Mouse (Mus musculus) adrenal gland, adult 2 months (tissue): ENCODE measurements around the gene Ndc80. TPM values are rescaled to one million over a fixed set of nuclear protein-coding genes. Genes with fewer than 3 reads are reported as not detected.
"Not testable (repeated sequence)": the region's sequence is repeated elsewhere in the genome, so short reads cannot be mapped to it uniquely, and the experiment has no call there.

ENCODE experiments used
- DNase-seq: peaks from one replicate; pipeline ENCODE4 v3.0.0; 2021
- long read RNA-seq: library from polyadenylated mRNA; stranded (forward); transcript quantifications from one replicate; pipeline ENCODE4 v2.0.0, GENCODE M21; 2021
- polyA plus RNA-seq: library from polyadenylated mRNA; depleted of rRNA; stranded (reverse); fragments of >200 nt; gene quantifications from 2 replicates; pipeline ENCODE4 v1.2.3, GENCODE M21; 2012; rRNA removed
- total RNA-seq, 2 experiments: library from RNA; stranded (reverse); gene quantifications; 2 replicates each; pipeline ENCODE4 v1.2.3; 2021

The Ndc80 gene
- total RNA-seq (1 to 10 TPM; 1.1 to 1.6 TPM), polyA plus RNA-seq (not detected in 2 replicates)
- long read RNA-seq, result 0 reads

- DNase-seq, result peak; percentile 96
These were observed at the start of gene Ndc80 for GRCm38 (mm10) chr17:71526711-71527564. Gene Ndc80 (minus strand): TSS chr17:71526857.

- peak; percentile 13 for DNase-seq
These were observed 35.0 kb upstream of the Ndc80 start for GRCm38 (mm10) chr17:71561631-71562030.

- DNase-seq, result peak; percentile 13
These were observed 26.2 kb upstream of the Ndc80 start for GRCm38 (mm10) chr17:71552901-71553300.

GRCm38 (mm10) chr17:71551757-71552451 is 25.2 kb upstream of the Ndc80 start, which contains the start of gene Spdya:
Gene Spdya (plus strand): TSS chr17:71552061.
- DNase-seq, result peak; percentile 93

- no peak for DNase-seq
These were observed 24.7 kb upstream of the Ndc80 start for GRCm38 (mm10) chr17:71551350-71551749.

DNA sequence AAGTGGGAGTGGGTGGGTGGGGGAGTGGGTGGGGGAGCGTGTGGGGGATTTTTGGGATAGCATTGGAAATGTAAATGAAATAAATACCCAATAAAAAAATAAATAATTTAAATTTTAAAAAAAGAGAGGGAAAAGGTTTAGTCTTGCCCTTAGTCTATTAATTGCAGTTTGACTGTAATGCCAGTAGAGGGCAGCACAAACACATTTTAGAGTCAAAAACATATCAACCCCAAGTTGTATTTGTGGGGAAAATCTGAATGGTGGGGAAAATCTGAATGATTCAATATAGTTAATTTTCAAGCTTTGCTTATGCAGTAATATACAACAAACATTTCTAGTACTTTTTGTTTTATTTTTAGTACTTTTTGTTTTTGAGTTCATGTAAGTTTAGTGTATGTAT is 21.9 kb upstream of the Ndc80 start:
- no peak for DNase-seq

DNA sequence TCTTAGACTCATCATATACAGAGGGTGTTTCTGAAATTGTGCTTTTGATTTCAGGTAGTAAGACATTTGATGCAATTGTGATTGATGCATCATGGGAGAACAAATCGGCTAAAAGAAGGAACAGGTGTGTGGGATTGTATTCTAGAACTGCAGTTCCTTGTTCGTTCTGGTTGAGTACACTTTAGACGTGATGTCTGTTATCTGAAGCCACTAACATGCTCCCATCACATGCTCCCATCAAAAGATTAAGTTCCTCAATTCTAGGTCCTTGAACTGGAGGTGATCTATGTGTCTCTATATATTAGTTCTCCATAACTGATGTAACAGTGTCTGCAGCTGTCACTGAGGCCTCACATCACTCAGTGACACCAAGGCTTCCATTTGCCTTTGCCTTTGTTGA is 10.5 kb upstream of the Ndc80 start:
- no peak for DNase-seq

- DNase-seq, result not testable (repeated sequence)
These were observed 8.9 kb upstream of the Ndc80 start for GRCm38 (mm10) chr17:71535595-71535994.

DNA sequence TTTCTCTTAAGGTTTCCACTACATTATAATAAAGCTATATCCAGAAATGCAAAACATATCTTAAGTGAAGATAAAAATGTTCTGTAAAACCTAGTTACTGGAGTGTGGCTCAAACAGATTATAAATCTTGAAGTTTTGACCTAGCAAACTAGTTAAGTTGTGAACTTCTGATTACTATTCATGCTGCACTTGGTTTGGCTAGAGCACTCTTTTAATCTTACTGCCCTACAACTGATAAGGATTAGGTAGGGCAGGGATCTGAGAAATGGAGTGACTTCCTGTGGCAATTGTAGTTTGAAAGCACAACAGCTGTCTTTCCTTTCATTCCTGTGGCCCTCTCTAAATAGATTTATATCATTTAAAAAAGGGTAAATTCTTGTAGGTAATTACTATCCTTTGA is 1.4 kb upstream of the Ndc80 start:
- no peak for DNase-seq

DNA sequence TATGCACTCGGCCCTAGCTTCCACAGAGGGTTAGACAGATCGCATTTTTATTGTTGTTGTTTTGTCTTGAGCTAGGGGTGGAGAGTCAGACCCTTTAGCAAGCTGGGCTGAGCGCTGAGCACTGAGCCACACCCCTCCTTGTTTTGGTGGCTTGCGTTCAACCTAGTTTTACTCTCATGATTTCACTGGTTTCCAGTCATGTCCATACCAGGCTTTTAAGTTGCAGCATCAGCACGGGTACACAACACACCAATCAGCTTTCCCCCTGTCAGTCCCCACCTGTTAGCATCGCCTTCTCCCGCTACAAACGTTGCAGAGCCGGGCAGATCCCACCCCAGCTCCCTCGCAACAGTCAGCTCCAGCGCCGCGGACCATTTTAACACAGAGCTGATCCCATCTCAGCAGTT is 352 bp downstream of the Ndc80 start:
- DNase-seq, result no peak

GRCm38 (mm10) chr17:71510297-71510696 is 16.4 kb downstream of the Ndc80 start:
- no peak for DNase-seq

DNA sequence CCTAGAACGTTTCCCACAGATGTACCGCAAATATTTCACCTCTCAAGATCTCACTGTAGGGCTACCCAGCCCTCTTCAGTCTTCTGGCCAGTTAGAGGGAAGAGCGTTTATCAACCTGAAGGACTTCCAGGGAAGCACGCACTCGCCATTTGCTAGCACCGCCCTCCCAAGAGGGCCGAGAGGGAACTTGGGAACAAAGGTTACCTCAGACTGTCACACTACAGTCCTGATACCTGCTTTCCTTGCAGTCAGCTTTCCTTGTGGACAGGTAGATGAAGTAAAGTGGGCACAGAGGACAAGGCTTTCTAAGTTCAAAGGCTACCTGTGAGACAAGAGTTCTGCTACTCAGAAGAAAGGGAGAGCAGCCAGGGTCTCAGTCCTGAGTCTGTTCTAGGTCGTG is 19.8 kb downstream of the Ndc80 start:
- no peak for DNase-seq

- DNase-seq, result no peak
These were observed 30.9 kb downstream of the Ndc80 start for GRCm38 (mm10) chr17:71495784-71496183.

GRCm38 (mm10) chr17:71491332-71491686 is 35.3 kb downstream of the Ndc80 start:
- DNase-seq, result no peak

DNA sequence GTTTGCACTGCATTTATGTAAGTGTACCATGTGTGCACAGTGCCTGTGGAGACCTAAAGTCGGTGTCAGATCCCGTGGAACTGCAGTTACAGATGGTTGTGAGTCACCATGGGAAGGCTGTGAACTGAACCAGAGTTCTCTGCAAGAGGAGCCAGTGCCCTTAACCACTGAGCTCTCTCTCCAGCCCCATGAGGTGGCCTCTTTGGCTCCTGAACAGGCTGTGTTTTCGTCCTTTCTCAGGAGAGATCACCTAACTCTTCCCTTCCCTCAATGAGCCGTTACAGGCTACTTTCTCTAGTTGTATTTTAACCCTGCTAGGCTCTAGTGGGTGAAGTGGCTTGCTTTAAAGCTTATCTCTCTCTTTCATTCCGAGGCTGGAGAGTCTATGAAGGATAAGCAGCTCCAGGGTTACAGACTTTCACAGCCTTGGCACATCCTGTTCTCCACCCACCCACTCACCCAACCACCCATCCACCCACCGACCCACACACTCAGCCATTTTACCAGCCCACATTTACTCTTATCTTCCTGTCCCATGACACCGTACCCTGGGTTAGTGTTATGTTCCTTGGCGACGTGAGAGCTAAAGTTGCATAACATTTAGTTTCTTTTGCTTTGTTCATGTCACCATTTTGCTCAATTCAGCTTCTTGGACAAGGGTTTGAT is 35.9 kb downstream of the Ndc80 start:
- DNase-seq, result no peak

GRCm38 (mm10) chr17:71489703-71490461 is 36.8 kb downstream of the Ndc80 start:
- DNase-seq, result no peak

DNA sequence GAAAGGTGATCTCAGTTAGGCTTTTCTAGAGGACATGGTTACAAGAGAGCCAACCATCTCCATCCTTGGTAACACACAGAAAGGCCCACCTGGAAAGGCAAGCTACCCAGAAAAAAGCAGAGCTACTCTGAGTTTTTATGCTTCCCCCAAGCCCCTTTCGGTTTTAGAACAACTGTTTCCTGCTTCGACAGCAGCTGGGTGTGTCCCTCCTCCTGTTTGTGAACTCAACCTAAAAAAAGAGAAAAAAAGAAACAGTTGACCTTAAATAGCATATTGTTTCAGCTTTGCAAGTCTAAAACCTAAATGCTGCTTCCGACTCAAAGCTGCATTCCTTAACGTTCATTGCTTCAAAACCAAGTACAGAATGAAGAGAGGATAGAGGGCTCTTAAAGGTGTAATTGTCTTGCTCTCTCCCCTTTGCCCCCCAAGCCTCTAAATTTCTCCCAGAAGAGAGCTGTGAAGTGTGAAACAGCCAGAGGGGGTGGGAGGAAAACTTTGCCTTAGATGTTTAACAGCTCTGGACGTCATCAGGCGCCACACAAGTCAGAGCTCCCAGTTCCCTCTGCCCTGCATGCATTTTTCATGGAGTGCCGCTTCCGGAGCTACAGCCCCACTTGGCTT is 40.3 kb downstream of the Ndc80 start:
- DNase-seq, result no peak

- no peak for DNase-seq
These were observed 40.8 kb downstream of the Ndc80 start for GRCm38 (mm10) chr17:71485791-71486230.

DNA sequence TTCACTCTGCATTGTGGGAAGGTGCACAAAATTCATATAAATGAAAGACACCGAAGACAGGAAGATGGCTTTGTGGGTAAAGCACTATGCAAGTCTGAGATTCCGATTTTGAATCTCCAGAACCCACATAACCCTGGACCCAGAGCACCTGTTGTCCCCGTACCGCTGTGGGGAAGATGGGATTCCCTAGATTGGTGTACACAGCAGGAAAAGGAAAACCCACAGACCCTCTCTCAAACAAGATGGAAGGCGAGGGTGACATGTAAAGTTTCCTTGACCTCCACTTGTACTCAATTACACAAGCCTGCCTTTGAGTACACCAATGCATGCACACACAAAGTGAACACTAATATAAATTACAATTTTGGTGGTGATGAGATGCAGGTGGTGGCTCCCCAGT is 41.9 kb downstream of the Ndc80 start:
- DNase-seq, result no peak

GRCm38 (mm10) chr17:71483418-71484060 is 43.1 kb downstream of the Ndc80 start:
- no peak for DNase-seq

DNA sequence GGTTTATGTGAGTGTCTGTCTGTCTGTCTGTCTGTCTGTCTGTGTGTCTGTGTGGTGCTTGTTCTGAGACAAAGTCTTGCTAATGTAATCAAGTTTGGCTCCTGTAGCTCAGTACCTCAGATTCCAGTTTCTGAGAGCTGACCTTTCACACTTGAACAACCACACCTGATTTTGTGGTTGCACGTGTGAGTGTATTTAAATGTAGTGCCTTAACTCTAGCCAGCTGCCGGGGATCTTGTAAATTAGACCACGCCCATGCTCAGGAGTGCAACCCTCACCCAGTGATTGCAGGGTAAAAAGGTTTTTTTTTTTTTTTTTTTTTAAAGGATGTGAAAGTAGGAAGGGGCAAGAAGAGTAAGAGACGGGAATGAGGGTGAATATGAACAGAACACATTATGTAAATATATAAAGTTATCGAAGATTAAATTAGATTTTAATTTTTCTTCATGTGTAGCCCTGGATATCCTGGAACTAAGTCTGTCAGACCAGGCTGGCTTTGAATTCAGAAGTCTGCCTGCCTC is 47.2 kb downstream of the Ndc80 start:
- DNase-seq, result no peak
